Mouse (Mus musculus): ENCODE measurements around the gene Ski. TPM values are rescaled to one million over a fixed set of nuclear protein-coding genes. Genes with fewer than 3 reads are reported as not detected.

Ski gene
- total RNA-seq, 1 experiment from 2014 or later: 27.7 TPM

- peak; percentile 54 for ATAC-seq (ENCODE audit: extremely low read depth, insufficient number of reproducible peaks, low FRiP score, poor library complexity, severe bottlenecking)
Observed at GRCm38 (mm10) chr4:155236737-155237385, 14.5 kb upstream of the Ski start.

GRCm38 (mm10) chr4:155235311-155236119 lies 13.1 kb upstream of the Ski start:
- no peak for ATAC-seq (ENCODE audit: extremely low read depth, insufficient number of reproducible peaks, low FRiP score, poor library complexity, severe bottlenecking)

GRCm38 (mm10) chr4:155234371-155235310 lies 12.2 kb upstream of the Ski start:
- ATAC-seq (ENCODE audit: extremely low read depth, insufficient number of reproducible peaks, low FRiP score, poor library complexity, severe bottlenecking): peak; percentile 57

GRCm38 (mm10) chr4:155233878-155234277 lies 11.5 kb upstream of the Ski start:
- ATAC-seq (ENCODE audit: extremely low read depth, insufficient number of reproducible peaks, low FRiP score, poor library complexity, severe bottlenecking): no peak

- ATAC-seq (ENCODE audit: extremely low read depth, insufficient number of reproducible peaks, low FRiP score, poor library complexity, severe bottlenecking): no peak
Observed at GRCm38 (mm10) chr4:155228461-155228860, 6.1 kb upstream of the Ski start.

- ATAC-seq (ENCODE audit: extremely low read depth, insufficient number of reproducible peaks, low FRiP score, poor library complexity, severe bottlenecking): no peak
Observed at GRCm38 (mm10) chr4:155227986-155228385, 5.6 kb upstream of the Ski start.

- ATAC-seq (ENCODE audit: extremely low read depth, insufficient number of reproducible peaks, low FRiP score, poor library complexity, severe bottlenecking): no peak
Observed at GRCm38 (mm10) chr4:155225918-155226317, 3.5 kb upstream of the Ski start.

GRCm38 (mm10) chr4:155223594-155224528 lies 1.5 kb upstream of the Ski start:
- ATAC-seq (ENCODE audit: extremely low read depth, insufficient number of reproducible peaks, low FRiP score, poor library complexity, severe bottlenecking): peak; percentile 1; the same call in 1 of the 2 replicates

GRCm38 (mm10) chr4:155222841-155223593 lies 625 bp upstream of the Ski start:
- ATAC-seq (ENCODE audit: extremely low read depth, insufficient number of reproducible peaks, low FRiP score, poor library complexity, severe bottlenecking): peak; percentile 86

GRCm38 (mm10) chr4:155221599-155222551 lies 517 bp downstream of the Ski start:
- ATAC-seq (ENCODE audit: extremely low read depth, insufficient number of reproducible peaks, low FRiP score, poor library complexity, severe bottlenecking): peak; percentile 5; the same call in 1 of the 2 replicates

- ATAC-seq (ENCODE audit: extremely low read depth, insufficient number of reproducible peaks, low FRiP score, poor library complexity, severe bottlenecking): no peak
Observed at GRCm38 (mm10) chr4:155221106-155221505, 1.3 kb downstream of the Ski start.

GRCm38 (mm10) chr4:155220213-155221100 lies 1.9 kb downstream of the Ski start:
- ATAC-seq (ENCODE audit: extremely low read depth, insufficient number of reproducible peaks, low FRiP score, poor library complexity, severe bottlenecking): no peak

GRCm38 (mm10) chr4:155219271-155220212 lies 2.9 kb downstream of the Ski start:
- no peak for ATAC-seq (ENCODE audit: extremely low read depth, insufficient number of reproducible peaks, low FRiP score, poor library complexity, severe bottlenecking)

GRCm38 (mm10) chr4:155218104-155218732 lies 4.2 kb downstream of the Ski start:
- ATAC-seq (ENCODE audit: extremely low read depth, insufficient number of reproducible peaks, low FRiP score, poor library complexity, severe bottlenecking): no peak
